Mouse (Mus musculus): ENCODE results near the gene Ndufv2.

Gene Ndufv2

GRCm38 (mm10) chr17:66101380-66102330 lies at the start of gene Ndufv2:
Gene Ndufv2, minus strand, starts transcription at chr17:66101559.
- DNase-seq (ENCODE audit: low spot score in 2 of 2), result peak; percentile 91 to 96

- DNase-seq (ENCODE audit: low spot score in 2 of 2), result peak in 1 of 2 experiments; percentile 26
Measured at GRCm38 (mm10) chr17:66131212-66131611, 29.9 kb upstream of the Ndufv2 start.

DNA sequence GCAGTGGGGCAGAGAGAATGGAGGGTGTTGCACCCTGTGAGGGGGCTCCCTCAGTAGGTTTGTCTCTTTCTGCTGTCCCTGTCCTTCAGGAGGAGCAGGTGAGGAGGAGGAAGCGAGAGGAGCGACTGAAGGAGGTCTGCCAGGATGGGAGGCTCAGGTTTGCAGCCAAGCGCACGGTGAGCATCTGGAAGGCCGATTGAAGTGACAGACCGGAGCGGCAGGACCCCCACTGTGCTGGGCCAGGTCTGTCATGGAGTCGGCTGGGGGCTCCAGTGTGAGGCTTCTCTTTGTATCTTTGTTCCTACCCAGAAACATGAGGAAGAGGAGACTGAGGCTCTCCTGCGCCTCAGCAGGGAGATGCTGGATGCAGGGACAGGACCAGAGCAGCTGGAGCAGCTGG lies 29.0 kb upstream of the Ndufv2 start:
- DNase-seq (ENCODE audit: low spot score in 2 of 2), result no peak

DNA sequence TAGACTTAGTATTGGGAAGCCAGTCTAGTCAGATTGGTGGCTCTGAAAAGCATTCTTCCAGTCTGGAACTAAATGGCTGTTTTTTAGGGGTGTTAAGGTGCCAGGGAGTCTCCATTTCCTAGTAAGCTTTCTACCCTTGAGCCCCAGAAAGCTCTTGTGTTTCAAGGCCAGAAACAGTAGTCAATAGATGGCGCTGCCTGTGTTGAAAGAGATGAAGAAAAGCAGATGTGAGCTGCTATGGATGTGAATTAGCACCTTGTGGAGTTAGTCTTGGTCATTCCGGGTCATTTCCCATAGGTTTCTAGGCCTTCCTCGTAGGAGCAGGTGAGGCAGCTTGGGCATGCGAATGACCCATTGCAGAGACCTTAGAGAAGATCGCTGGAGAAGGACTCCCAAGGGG lies 23.9 kb upstream of the Ndufv2 start:
- DNase-seq (ENCODE audit: low spot score in 2 of 2), result no peak

GRCm38 (mm10) chr17:66123816-66124610 lies 22.7 kb upstream of the Ndufv2 start:
- no peak for DNase-seq (ENCODE audit: low spot score in 2 of 2)

GRCm38 (mm10) chr17:66123066-66123815 lies 21.9 kb upstream of the Ndufv2 start, which contains the start of gene Ddx11:
Gene Ddx11, plus strand, starts transcription at chr17:66123520.
- peak; percentile 94 to 99 for DNase-seq (ENCODE audit: low spot score in 2 of 2)

DNA sequence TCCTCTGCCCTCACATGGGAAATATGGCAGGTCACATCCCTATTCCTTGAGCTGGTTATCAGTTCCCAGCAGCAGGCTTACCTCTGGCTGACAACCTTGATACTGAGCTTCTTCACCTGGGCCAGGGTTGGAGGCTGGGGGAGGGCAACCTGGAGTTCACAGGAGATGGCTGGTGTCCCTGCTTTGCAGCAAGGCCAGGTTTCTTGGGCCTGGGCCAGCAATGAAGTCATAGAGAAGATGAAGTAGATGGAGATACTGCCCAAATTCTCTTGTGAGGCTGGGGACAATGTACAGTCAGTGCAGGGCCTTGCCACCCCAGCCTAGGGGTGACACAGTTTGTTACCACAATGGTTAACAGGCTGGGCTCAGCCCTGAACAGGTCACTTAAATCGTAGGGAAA lies 19.3 kb upstream of the Ndufv2 start:
- DNase-seq (ENCODE audit: low spot score in 2 of 2), result no peak

DNA sequence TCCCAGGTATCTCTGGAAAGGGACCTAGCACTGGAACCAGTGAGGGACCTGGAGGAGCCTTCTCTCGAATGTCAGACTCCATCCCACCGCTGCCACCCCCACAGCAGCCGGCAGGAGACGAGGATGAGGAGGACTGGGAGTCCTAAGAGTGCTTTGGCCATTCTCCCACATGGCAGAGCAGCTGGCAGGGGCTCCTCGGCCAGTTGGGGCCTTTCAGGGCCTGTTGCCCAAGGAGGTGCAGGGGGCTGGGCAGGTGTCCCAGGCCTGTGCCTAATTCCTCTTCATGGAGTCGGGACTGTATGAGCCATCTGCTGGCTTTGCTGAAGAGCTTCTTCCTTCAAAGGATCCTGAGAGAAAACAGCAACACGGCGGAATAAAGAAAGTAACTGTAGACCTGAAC lies 17.6 kb upstream of the Ndufv2 start:
- DNase-seq (ENCODE audit: low spot score in 2 of 2), result no peak

DNA sequence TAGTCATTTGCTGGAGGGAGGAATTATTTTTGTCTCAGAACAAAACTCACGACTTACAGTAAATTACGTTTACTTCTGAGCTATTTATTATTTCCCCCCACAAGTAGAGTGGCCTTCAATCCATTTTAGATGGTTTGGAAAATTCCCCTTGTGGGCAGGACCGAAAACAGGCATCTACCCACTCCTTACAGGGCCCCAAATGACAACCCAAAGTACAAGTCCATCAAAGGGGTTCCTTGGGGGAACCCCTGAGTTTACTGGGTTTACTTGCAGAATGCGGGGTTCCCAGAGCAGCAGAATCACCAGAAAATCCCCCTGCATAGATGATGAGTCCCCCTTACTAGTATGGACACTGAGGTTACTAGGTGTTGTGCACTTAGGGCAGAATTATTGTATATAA lies 10.8 kb upstream of the Ndufv2 start:
- no peak for DNase-seq (ENCODE audit: low spot score in 2 of 2)

- DNase-seq (ENCODE audit: low spot score in 2 of 2), result peak; percentile 87 to 92
Measured at GRCm38 (mm10) chr17:66111402-66111959, 10.1 kb upstream of the Ndufv2 start, which contains the start of gene Washc1. Gene Washc1, plus strand, starts transcription at chr17:66111545.

- no peak for DNase-seq (ENCODE audit: low spot score in 2 of 2)
Measured at GRCm38 (mm10) chr17:66110746-66111145, 9.4 kb upstream of the Ndufv2 start.

- no peak for DNase-seq (ENCODE audit: low spot score in 2 of 2)
Measured at GRCm38 (mm10) chr17:66108198-66108597, 6.8 kb upstream of the Ndufv2 start.

DNA sequence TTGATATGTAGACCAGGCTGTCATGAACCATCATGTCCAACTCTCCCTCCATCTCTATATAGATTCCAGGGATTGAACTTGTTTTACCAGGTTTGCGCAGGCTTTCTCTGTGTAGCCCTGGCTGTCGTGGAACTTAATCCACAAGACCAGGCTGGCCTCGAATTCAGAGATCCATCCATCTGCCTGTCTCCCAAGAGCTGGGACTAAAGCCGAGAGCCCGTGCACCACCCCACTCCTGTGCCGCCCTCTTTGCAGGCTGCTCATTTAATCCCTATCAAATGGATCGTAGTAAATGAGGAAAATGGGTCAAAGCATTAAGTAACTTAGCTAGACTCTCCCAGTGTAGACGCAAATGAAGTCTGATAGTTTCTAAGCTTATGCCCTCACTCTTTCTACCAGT lies 6.1 kb upstream of the Ndufv2 start:
- no peak for DNase-seq (ENCODE audit: low spot score in 2 of 2)

- DNase-seq (ENCODE audit: low spot score in 2 of 2), result peak; percentile 64 to 86
Measured at GRCm38 (mm10) chr17:66106601-66107267, 5.4 kb upstream of the Ndufv2 start.

GRCm38 (mm10) chr17:66104076-66104475 lies 2.7 kb upstream of the Ndufv2 start:
- DNase-seq (ENCODE audit: low spot score in 2 of 2), result no peak

DNA sequence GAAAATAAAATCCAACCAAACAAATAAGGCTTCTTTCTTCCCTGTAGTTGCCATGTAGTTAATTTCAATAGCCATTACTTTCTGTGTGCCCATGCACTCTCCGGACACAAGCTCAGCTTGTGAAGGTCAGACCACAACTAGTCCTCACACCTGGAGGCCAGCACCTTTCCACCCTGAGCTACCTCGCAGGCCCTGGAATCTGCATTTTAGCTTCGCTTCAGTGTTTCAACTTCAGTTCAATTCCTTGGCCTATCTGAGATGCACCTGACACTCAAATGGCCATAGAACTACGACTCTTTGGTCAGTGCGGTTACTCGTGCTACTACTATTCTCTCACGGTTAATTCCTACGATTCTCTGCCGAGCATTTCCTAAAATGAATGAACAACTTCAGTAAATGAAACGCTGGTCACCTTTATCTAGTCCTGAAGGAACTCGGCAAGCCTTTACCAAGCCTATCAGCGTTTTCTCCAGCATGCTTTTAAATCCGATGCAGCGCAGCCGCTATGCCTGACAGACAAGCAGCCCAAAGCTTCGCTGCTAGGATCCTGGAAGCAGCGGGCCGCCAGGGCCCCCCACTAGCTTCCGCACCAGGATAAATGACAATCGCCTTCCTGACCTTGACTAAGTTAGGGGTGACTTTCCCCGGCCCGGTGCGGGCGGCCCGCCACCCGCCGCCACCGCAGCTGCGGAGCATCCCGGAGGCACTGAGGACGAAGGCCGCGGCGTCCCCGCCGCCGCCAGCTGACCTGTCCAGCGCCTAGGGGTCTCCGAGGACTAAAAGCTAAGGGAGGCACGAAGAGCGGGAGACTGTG lies 586 bp downstream of the Ndufv2 start:
- no peak for DNase-seq (ENCODE audit: low spot score in 2 of 2)

DNA sequence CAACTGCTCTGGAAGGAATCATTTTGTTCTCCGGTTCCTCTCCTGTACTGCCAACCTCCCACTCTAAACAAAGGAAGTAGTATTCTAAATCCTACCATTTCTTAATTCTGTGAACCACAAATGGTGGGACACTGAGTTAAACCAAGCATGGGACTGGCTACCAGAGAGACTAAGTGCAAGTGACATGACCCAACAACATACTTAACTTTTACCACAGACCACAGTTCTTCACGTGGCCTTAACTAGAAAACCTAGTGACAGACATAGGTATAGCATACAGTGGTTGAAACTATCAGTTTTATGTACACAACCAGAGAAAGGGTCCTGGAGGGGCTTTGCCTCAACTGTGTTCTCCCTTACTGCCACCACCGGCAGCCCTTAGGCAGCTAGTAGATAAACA lies 8.7 kb downstream of the Ndufv2 start:
- DNase-seq (ENCODE audit: low spot score in 2 of 2), result no peak

GRCm38 (mm10) chr17:66092065-66092464 lies 9.3 kb downstream of the Ndufv2 start:
- DNase-seq (ENCODE audit: low spot score in 2 of 2), result no peak

DNA sequence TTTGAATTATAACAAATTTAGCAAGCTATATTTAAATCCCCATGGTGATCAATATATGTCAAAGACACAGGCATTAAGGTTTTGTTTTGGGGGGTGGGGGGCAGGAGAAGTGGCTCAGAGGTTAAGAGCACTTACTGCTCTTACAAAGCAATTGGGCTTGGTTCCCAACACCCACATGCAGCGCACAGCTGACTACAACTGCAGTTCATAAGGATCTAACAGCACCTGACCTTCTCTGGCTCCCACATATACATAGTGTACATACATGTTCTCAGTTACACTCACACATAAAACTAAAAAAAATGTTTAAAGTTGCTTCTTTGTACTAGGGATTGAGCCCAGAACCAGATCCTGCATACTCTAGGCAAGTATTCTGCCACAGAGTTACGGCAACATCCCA lies 10.0 kb downstream of the Ndufv2 start:
- no peak for DNase-seq (ENCODE audit: low spot score in 2 of 2)

DNA sequence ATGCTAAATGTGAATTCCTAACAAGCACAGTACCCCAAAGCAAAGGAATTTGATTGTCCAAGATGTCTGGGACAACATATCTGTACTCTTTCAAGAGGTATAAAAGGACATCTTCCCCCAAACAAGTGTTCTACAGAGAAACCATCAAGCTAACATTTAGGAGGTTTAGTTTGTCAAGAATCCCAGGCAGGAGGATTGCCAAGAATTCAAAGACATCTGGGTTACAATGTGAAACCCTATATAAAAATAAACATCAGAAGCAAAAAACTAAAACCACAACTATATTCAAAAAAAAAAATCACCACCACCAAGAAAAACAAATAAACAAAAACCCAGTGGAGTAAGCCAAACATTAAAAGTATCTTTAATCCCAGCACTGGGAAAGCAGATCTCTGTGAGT lies 11.1 kb downstream of the Ndufv2 start:
- DNase-seq (ENCODE audit: low spot score in 2 of 2), result no peak
